Mouse (Mus musculus): ENCODE measurements around the gene Slc5a7. TPM values are rescaled to one million over a fixed set of nuclear protein-coding genes. Genes with fewer than 3 reads are reported as not detected.

Gene Slc5a7
- polyA plus RNA-seq (2021), result not detected

- ATAC-seq (no peak), DNase-seq (ENCODE audit: low read depth, low spot score) (no peak)
- peaks cover 12% of the 10 kb centered on the region for H3K27me3 ChIP-seq
- no peak for TF ChIP-seq CTCF (IDR thresholded peaks at IDR 0.05)
- in situ Hi-C loops (cut with MboI; ENCODE audit: low pct_unique_long_range_greater_than_20kb), result no loop called here
- POLR2A ChIA-PET, result interaction anchor here (0.6 kb wide), 1 partner anchor 138 kb away, joined by 3 read pairs; no protein-coding TSS in a partner anchor
- CTCF ChIA-PET, result interaction anchor here (1.2 to 1.3 kb wide), 2 partner anchors 8 to 26 kb away, joined by 3 read pairs; no protein-coding TSS in a partner anchor
These were observed at the start of gene Slc5a7 for GRCm38 (mm10) chr17:54298934-54299333. Slc5a7 (minus strand) TSS chr17:54299034.

- ChIA-PET CTCF (no interaction called here), POLR2A (no interaction called here)
- ATAC-seq, result no peak
- in situ Hi-C loops (cut with MboI; ENCODE audit: low pct_unique_long_range_greater_than_20kb), result loop anchor here (25.0 kb wide), 1 partner anchor 510 kb away; the partner anchor contains the start of gene Sult1c2
- no peak for DNase-seq (ENCODE audit: low read depth, low spot score)
- no peak for TF ChIP-seq CTCF (IDR thresholded peaks at IDR 0.05)
- H3K27me3 ChIP-seq, result no peaks in the 10 kb centered on the region
These were observed 48.8 kb upstream of the Slc5a7 start for GRCm38 (mm10) chr17:54347672-54348071.

GRCm38 (mm10) chr17:54343395-54343794, 44.6 kb upstream of the Slc5a7 start:
- TF ChIP-seq CTCF (IDR thresholded peaks at IDR 0.05), result peak; percentile 39
- H3K27me3 ChIP-seq, result no peaks in the 10 kb centered on the region
- in situ Hi-C loops (cut with MboI; ENCODE audit: low pct_unique_long_range_greater_than_20kb), result loop anchor here (5.0 to 25.0 kb wide), 3 partner anchors 261 to 506 kb away; partner anchors contain the start of gene Sult1c2
- ChIA-PET CTCF (interaction anchor here (1.3 to 2.0 kb wide), 4 partner anchors 162 to 328 kb away, joined by 3 to 31 read pairs (median 3); no protein-coding TSS in a partner anchor), POLR2A (interaction anchor here (1.0 kb wide), 1 partner anchor 278 kb away, joined by 3 read pairs; no protein-coding TSS in a partner anchor)
- DNase-seq (ENCODE audit: low read depth, low spot score), result no peak
- ATAC-seq, result no peak

GRCm38 (mm10) chr17:54298232-54298924, 456 bp downstream of the Slc5a7 start:
- ChIA-PET CTCF (interaction anchor here (1.2 to 1.3 kb wide), 2 partner anchors 8 to 26 kb away, joined by 3 read pairs; no protein-coding TSS in a partner anchor), POLR2A (no interaction called here)
- ATAC-seq (no peak), DNase-seq (ENCODE audit: low read depth, low spot score) (no peak)
- in situ Hi-C loops (cut with MboI; ENCODE audit: low pct_unique_long_range_greater_than_20kb), result no loop called here
- no peak for TF ChIP-seq CTCF (IDR thresholded peaks at IDR 0.05)
- peaks cover 18% of the 10 kb centered on the region for H3K27me3 ChIP-seq

- DNase-seq (ENCODE audit: low read depth, low spot score), result no peak
- no peaks in the 10 kb centered on the region for H3K27me3 ChIP-seq
- TF ChIP-seq CTCF (IDR thresholded peaks at IDR 0.05), result no peak
- in situ Hi-C loops (cut with MboI; ENCODE audit: low pct_unique_long_range_greater_than_20kb), result no loop called here
- POLR2A ChIA-PET, result no interaction called here
- peak; percentile 51 for ATAC-seq
- CTCF ChIA-PET, result interaction anchor here (0.7 kb wide), 1 partner anchor 10 kb away, joined by 3 read pairs; no protein-coding TSS in a partner anchor
These were observed 48.1 kb downstream of the Slc5a7 start for GRCm38 (mm10) chr17:54250783-54251182.

- DNase-seq (ENCODE audit: low read depth, low spot score), result peak; percentile 53
- no peaks in the 10 kb centered on the region for H3K27me3 ChIP-seq
- ChIA-PET POLR2A (interaction anchor here (1.2 to 2.0 kb wide), 3 partner anchors 81 to 178 kb away, joined by 3 to 4 read pairs (median 3); no protein-coding TSS in a partner anchor), CTCF (interaction anchor here (1.3 to 1.9 kb wide), 2 partner anchors 14 to 178 kb away, joined by 5 read pairs; no protein-coding TSS in a partner anchor)
- in situ Hi-C loops (cut with MboI; ENCODE audit: low pct_unique_long_range_greater_than_20kb), result no loop called here
- no peak for TF ChIP-seq CTCF (IDR thresholded peaks at IDR 0.05)
- ATAC-seq, result peak; percentile 92
These were observed 55.1 kb downstream of the Slc5a7 start for GRCm38 (mm10) chr17:54243650-54244300.

GRCm38 (mm10) chr17:54239435-54239834, 59.4 kb downstream of the Slc5a7 start:
- in situ Hi-C loops (cut with MboI; ENCODE audit: low pct_unique_long_range_greater_than_20kb), result no loop called here

More at GRCm38 (mm10) chr17:54239435-54239834, 59.4 kb downstream of the Slc5a7 start:
- ChIA-PET CTCF (interaction anchor here (1.7 kb wide), 1 partner anchor 10 kb away, joined by 8 read pairs; no protein-coding TSS in a partner anchor), POLR2A (no interaction called here)
- no peak for TF ChIP-seq CTCF (IDR thresholded peaks at IDR 0.05)
- H3K27me3 ChIP-seq, result no peaks in the 10 kb centered on the region
- ATAC-seq (no peak), DNase-seq (ENCODE audit: low read depth, low spot score) (no peak)

Data from Patski (cell line).